Mouse (Mus musculus): ENCODE measurements at regions not wholly inside any gene's neighbourhood (a gene's known extent, or its start where the extent isn't known, plus 50 kb on each side); places are given as distances from the start of the nearest gene placed in this dataset.

DNA sequence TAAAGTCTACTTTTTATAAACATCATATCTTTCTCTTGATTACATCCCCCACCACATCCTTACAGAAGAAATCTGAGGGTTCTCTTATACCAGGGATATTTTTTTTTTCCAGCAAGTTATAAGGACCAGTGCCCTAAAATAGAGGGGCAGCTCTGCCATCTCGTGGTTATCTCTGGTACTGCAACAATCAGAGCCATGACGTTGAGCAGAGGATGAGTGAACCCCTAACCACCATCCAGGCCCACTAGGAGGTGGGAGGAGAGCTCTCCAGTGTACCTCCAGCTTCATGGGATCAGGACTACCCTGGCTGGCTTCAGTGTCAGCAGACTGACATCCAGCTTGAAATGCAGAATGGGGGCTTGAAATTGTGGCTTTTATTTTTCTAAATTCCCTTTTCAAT, 107.2 kb upstream of the Chrna7 start:
- peak; percentile 75 for TF ChIP-seq CTCF (IDR thresholded peaks at IDR 0.05; ENCODE audit: low read depth)
- TF ChIP-seq EP300 (IDR thresholded peaks at IDR 0.05; ENCODE audit: low read depth): no peak
